Mouse (Mus musculus): Measurements from ENCODE around the gene Borcs7.
"Not testable (repeated sequence)": the region's sequence is repeated elsewhere in the genome, so short reads cannot be mapped to it uniquely, and the experiment has no call there.

Borcs7 gene

GRCm38 (mm10) chr19:46714234-46714633 lies 24.5 kb downstream of the Borcs7 start:
- no peak for DNase-seq (ENCODE audit: low spot score)

DNA sequence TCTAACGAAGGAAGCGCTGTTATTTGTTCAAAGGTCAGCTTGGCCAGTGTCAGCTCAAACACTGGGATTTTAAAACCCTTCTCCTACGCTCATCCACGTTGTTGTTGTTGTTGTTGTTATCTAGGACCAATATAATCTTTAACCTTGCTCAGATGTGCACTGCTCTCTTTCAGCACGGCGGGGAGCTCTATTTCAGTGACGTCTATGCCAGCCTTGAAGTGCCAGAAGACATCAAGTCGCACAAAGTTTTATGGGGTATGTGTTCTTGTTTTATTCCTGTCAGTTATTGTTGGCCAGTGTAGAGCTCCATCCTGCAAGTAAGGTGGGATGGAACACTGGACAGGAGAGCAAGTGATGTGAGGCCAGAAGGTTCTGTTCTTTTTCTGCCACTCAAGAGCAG lies 25.3 kb downstream of the Borcs7 start:
- DNase-seq (ENCODE audit: low spot score): no peak

GRCm38 (mm10) chr19:46718150-46718549 lies 28.4 kb downstream of the Borcs7 start:
- no peak for DNase-seq (ENCODE audit: low spot score)

- DNase-seq (ENCODE audit: low spot score): no peak
These were observed 34.7 kb downstream of the Borcs7 start for GRCm38 (mm10) chr19:46724411-46724810.

DNA sequence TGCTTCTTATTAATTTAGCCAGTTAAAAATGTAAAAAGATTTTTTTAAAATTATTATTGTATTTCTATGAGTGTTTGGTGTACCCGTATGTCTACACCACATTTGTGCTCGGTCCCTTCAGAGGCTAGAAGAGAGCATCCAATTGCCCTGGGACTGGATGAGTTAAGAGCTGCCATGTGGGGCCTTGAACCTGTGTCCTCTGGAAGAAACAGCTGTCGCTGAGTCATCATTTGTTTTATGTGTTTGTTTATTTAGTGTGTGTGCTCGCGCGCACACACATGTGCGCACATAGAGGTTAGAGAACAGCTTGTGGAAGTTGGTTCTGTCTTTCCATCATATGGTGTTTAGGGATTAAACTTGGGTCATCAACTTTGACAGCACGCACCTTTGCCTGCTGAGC lies 36.4 kb downstream of the Borcs7 start:
- DNase-seq (ENCODE audit: low spot score): no peak

DNA sequence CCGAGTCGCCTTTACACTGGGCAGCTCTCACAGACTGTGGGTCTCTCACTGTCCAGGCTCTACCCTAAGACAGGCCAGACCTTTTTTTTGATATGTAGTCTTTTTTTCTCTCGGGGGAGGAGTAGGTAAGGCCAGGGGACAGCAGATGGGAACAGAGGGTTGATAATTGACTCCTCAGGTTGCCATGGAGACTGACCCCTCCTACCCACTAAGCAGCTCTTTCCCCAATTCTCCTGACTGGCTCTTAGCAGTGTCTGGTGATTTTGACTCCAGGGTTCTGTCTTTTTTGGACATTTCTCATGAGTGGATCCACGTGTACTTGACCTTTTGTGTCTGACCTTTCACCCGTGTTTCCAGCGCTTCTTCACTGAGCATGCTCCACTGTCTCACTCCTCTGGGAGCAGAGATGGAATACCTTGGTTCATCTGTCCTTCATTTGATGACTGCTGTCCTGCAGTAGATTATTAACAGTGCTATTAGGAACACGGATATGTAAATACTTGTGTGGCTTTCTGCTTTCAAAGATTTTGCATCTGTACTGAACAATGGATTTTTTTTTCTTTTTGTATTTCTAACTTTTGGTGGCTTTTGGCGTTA lies 37.5 kb downstream of the Borcs7 start:
- no peak for DNase-seq (ENCODE audit: low spot score)

GRCm38 (mm10) chr19:46727945-46728540 lies 38.3 kb downstream of the Borcs7 start:
- DNase-seq (ENCODE audit: low spot score): no peak

DNA sequence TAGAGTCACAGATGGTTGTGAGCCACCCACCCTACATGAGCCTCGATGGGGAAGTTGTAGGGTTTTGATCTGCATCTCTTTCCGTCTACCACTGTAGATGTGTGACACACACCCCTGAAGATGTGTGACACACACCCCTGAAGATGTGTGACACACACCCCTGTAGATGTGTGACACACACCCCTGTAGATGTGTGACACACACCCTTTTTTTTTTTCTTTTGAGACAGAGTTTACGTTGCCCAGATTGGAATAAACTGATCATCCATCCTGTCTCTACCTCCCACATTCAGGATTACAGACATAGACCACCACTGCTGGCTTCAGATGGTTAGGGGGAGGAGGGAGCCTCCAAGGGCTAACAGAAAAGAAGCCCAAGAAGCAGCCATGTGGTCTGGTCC lies 39.2 kb downstream of the Borcs7 start:
- no peak for DNase-seq (ENCODE audit: low spot score)

GRCm38 (mm10) chr19:46731351-46731750 lies 41.6 kb downstream of the Borcs7 start:
- no peak for DNase-seq (ENCODE audit: low spot score)

GRCm38 (mm10) chr19:46732673-46733072 lies 43.0 kb downstream of the Borcs7 start:
- DNase-seq (ENCODE audit: low spot score): not testable (repeated sequence)

GRCm38 (mm10) chr19:46733626-46734025 lies 43.9 kb downstream of the Borcs7 start:
- no peak for DNase-seq (ENCODE audit: low spot score)

DNA sequence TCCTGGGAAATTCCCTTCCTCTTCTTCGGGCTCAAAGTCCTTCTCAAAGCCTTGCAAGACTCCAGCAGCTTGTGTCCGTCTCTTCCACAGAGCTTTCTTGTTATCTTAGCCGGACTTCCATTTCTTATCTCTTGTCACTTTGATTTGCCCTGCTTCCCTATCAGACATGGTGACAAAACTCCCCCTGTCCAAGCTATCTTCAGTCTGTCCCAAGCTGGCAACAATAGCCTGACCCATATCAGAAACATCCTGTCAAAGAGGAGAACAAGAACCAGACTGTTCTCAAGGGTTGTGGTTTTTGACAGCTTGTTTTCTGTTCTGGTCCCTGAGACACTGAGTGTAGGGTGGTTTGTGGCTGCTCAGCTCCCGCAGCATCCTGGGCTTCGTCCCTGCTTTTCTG lies 45.5 kb downstream of the Borcs7 start:
- no peak for DNase-seq (ENCODE audit: low spot score)

- DNase-seq (ENCODE audit: low spot score): no peak
These were observed 47.4 kb downstream of the Borcs7 start for GRCm38 (mm10) chr19:46737106-46737505.

DNA sequence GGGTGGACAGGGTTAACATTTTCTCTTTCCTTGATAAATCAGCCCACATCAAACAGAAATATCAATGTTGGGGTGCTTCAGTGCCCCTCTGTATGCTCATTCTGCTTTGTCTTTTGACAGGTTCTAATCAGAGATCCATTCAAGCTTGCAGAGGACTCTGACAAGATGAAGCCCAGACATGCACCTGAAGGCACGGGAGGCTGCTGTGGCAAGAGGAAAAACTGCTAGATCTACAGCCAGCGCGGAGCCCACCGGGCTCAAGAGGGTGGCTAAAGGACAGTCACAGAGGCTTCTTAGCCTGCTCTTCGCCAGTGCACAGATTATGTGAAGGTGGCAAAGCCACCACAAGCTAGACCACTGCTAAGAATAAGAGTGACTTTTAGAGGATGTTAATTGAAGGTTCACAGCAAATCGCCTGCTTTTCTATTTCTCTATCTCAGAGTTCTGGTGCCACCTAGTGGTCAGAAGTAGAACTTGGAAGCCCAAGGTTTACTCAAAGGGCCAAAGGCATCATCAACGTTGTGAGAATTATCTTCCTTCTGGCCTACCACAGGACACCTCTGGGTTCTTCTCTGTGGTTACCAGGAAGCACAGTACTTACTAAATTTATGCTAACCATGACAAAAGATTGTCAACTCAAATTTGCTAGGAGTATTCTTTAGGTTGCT lies 50.8 kb downstream of the Borcs7 start:
- DNase-seq (ENCODE audit: low spot score): peak; percentile 32

- DNase-seq (ENCODE audit: low spot score): no peak
These were observed 51.9 kb downstream of the Borcs7 start for GRCm38 (mm10) chr19:46741574-46741973.

GRCm38 (mm10) chr19:46744681-46745080 lies 55.0 kb downstream of the Borcs7 start:
- DNase-seq (ENCODE audit: low spot score): no peak

GRCm38 (mm10) chr19:46747799-46748198 lies 58.1 kb downstream of the Borcs7 start:
- no peak for DNase-seq (ENCODE audit: low spot score)

DNA sequence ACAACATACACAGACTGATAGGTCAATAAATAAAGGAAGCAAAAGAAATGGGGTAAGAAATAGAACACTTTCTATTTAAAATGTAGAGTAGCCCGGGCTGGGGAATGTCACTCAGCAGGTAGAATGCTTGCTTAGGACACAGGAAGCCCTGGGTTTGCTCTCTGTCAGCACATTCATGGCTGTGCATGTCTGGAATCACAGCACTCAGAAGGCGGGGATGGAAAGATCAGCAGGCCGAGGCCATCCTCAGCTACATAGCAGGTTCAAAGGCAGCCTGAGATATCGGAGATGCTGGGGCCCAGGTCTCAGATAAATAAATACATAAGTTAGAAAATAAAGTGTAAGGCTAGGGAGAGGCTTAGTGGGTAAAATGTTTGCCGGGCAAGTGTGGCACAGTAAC lies 62.5 kb downstream of the Borcs7 start:
- no peak for DNase-seq (ENCODE audit: low spot score)

Data from ovary, postnatal 10 days (tissue).